Mouse (Mus musculus): Measurements from ENCODE around the gene Spats2l. TPM values are rescaled to one million over a fixed set of nuclear protein-coding genes. Genes with fewer than 3 reads are reported as not detected.

Spats2l gene
- polyA plus RNA-seq, 1 experiment from 2014 or later: 61.4 TPM

- Histone ChIP-seq H3K4me1 (ENCODE audit: insufficient read depth, low read length) (peaks cover 9% of the 10 kb centered on the region), H3K27ac (ENCODE audit: low read length) (peak overlapping the region; percentile 39), H3K4me3 (ENCODE audit: low read length) (no peak overlapping the region), H3K9me3 (ENCODE audit: low read length) (no peaks in the 10 kb centered on the region), H3K4me2 (replicated peaks; ENCODE audit: low read depth, low read length) (no peak overlapping the region), H3K36me3 (ENCODE audit: insufficient read depth, low read length) (peaks cover 8% of the 10 kb centered on the region; the same call in 1 of the 2 replicates), H3K27me3 (ENCODE audit: insufficient read depth, low read length) (no peaks in the 10 kb centered on the region), H3K9ac (replicated peaks; ENCODE audit: low read length) (no peak overlapping the region)
- peak; percentile 46; the same call in 1 of the 2 replicates for ATAC-seq (ENCODE audit: low FRiP score, low TSS enrichment)
Observed at GRCm38 (mm10) chr1:57906312-57906711, 132.3 kb downstream of the Spats2l start.

- peaks cover 8% of the 10 kb centered on the region for H3K4me1 ChIP-seq (ENCODE audit: insufficient read depth, low read length)
- no peak overlapping the region for H3K4me3 ChIP-seq (ENCODE audit: low read length)
- ATAC-seq (ENCODE audit: low FRiP score, low TSS enrichment): no peak
- WGBS: 88% methylated on average over 6 of the region's 6 CpGs
- no peaks in the 10 kb centered on the region for H3K36me3 ChIP-seq (ENCODE audit: insufficient read depth, low read length)
- no peak overlapping the region for H3K9ac ChIP-seq (replicated peaks; ENCODE audit: low read length)
- no peak overlapping the region for H3K27ac ChIP-seq (ENCODE audit: low read length)
- no peaks in the 10 kb centered on the region for H3K27me3 ChIP-seq (ENCODE audit: insufficient read depth, low read length)
- no peaks in the 10 kb centered on the region for H3K9me3 ChIP-seq (ENCODE audit: low read length)
- H3K4me2 ChIP-seq (replicated peaks; ENCODE audit: low read depth, low read length): no peak overlapping the region
Observed at GRCm38 (mm10) chr1:57911561-57911960, 137.6 kb downstream of the Spats2l start.

GRCm38 (mm10) chr1:57917342-57917741 is 143.4 kb downstream of the Spats2l start:
- no peak for ATAC-seq (ENCODE audit: low FRiP score, low TSS enrichment)
- 49% methylated on average over 5 of the region's 5 CpGs for WGBS
- H3K4me2 ChIP-seq (replicated peaks; ENCODE audit: low read depth, low read length): no peak overlapping the region

DNA sequence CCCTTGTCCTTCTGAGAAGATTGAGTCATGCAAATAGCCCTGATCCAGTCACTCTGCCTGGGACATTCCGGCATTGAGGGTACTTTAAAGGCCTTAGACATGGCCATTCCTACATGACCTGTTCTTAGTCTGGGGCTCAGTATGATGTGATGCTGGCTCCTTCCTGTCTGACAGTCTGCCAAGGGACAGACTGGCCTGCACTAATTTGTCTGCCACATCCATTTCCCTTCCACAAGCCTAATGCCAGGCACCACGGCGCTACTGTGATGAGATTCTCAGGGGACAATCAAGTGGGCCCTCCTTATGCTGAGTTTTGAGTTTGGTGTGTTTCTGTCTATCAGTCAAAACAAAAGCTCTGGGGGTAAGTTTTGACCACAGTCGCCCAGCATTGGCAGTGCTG is 144.6 kb downstream of the Spats2l start:
- no peak overlapping the region for H3K4me2 ChIP-seq (replicated peaks; ENCODE audit: low read depth, low read length)
- H3K27me3 ChIP-seq (ENCODE audit: insufficient read depth, low read length): no peaks in the 10 kb centered on the region
- 83% methylated on average over 4 of the region's 4 CpGs for WGBS
- no peak overlapping the region for H3K27ac ChIP-seq (ENCODE audit: low read length)
- H3K9me3 ChIP-seq (ENCODE audit: low read length): no peaks in the 10 kb centered on the region
- H3K4me3 ChIP-seq (ENCODE audit: low read length): no peak overlapping the region
- no peaks in the 10 kb centered on the region for H3K4me1 ChIP-seq (ENCODE audit: insufficient read depth, low read length)
- no peak for ATAC-seq (ENCODE audit: low FRiP score, low TSS enrichment)
- peaks cover 6% of the 10 kb centered on the region; the same call in 1 of the 2 replicates for H3K36me3 ChIP-seq (ENCODE audit: insufficient read depth, low read length)
- no peak overlapping the region for H3K9ac ChIP-seq (replicated peaks; ENCODE audit: low read length)

More at GRCm38 (mm10) chr1:57917342-57917741, 143.4 kb downstream of the Spats2l start:
- Histone ChIP-seq H3K4me3 (ENCODE audit: low read length) (no peak overlapping the region), H3K36me3 (ENCODE audit: insufficient read depth, low read length) (0 out of 2 replicates have a peak, but pooled peaks cover 3% of the 10 kb centered on the region), H3K27me3 (ENCODE audit: insufficient read depth, low read length) (no peaks in the 10 kb centered on the region), H3K27ac (ENCODE audit: low read length) (no peak overlapping the region), H3K4me1 (ENCODE audit: insufficient read depth, low read length) (no peaks in the 10 kb centered on the region), H3K9me3 (ENCODE audit: low read length) (no peaks in the 10 kb centered on the region), H3K9ac (replicated peaks; ENCODE audit: low read length) (no peak overlapping the region)

DNA sequence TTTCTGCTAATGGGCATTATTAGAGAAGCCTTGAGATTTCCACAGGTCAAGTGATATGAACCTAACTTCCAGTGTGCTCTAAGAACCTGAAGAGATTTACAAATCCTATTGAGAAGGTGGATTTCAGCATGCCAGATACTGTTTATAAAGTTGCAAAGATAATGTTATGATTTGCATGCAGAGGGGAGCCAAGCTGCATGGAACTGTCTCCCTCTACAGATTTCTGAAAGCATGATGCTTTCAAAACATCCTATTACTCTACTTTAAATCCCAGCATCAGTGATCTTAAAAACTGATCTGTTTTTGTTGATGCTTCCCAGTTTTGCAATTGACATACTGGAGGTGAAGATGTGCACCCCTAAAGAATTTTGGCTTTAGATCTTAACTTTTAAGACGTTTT is 160.3 kb downstream of the Spats2l start:
- Histone ChIP-seq H3K27ac (ENCODE audit: low read length) (no peak overlapping the region), H3K9ac (replicated peaks; ENCODE audit: low read length) (no peak overlapping the region), H3K4me3 (ENCODE audit: low read length) (no peak overlapping the region), H3K9me3 (ENCODE audit: low read length) (no peaks in the 10 kb centered on the region), H3K4me2 (replicated peaks; ENCODE audit: low read depth, low read length) (no peak overlapping the region), H3K27me3 (ENCODE audit: insufficient read depth, low read length) (no peaks in the 10 kb centered on the region; the same call in 1 of the 2 replicates), H3K36me3 (ENCODE audit: insufficient read depth, low read length) (no peaks in the 10 kb centered on the region), H3K4me1 (ENCODE audit: insufficient read depth, low read length) (no peaks in the 10 kb centered on the region)
- ATAC-seq (ENCODE audit: low FRiP score, low TSS enrichment): no peak
- 55% methylated on average over 1 of the region's 1 CpGs for WGBS

GRCm38 (mm10) chr1:57940691-57941090 is 166.7 kb downstream of the Spats2l start:
- peaks cover 4% of the 10 kb centered on the region; the same call in 1 of the 2 replicates for H3K36me3 ChIP-seq (ENCODE audit: insufficient read depth, low read length)

DNA sequence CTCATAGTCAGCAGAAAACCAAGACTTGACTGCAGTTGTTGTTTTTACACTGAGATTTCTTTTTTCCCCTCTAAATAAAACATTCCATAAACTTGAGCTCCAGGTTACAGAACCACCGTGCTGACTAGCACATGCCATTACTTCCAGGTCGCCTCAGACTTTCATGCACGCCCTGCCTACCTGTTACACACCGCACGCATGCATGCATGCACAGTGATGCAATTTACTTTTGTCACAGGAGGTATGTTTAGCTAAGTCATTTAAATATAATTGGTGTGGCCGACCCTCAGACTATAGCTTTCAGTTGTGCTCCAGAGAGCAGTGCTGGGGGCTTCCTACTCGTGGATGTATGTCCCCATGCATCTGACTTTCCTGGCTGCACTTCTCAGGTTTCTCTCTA is 167.1 kb downstream of the Spats2l start:
- H3K4me2 ChIP-seq (replicated peaks; ENCODE audit: low read depth, low read length): no peak overlapping the region
- H3K27ac ChIP-seq (ENCODE audit: low read length): no peak overlapping the region
- 39% methylated on average over 7 of the region's 7 CpGs for WGBS
- no peaks in the 10 kb centered on the region for H3K9me3 ChIP-seq (ENCODE audit: low read length)
- no peak overlapping the region for H3K4me3 ChIP-seq (ENCODE audit: low read length)
- H3K36me3 ChIP-seq (ENCODE audit: insufficient read depth, low read length): peaks cover 4% of the 10 kb centered on the region; the same call in 1 of the 2 replicates
- peaks cover 11% of the 10 kb centered on the region for H3K4me1 ChIP-seq (ENCODE audit: insufficient read depth, low read length)
- ATAC-seq (ENCODE audit: low FRiP score, low TSS enrichment): no peak
- H3K9ac ChIP-seq (replicated peaks; ENCODE audit: low read length): no peak overlapping the region
- no peaks in the 10 kb centered on the region; the same call in 1 of the 2 replicates for H3K27me3 ChIP-seq (ENCODE audit: insufficient read depth, low read length)

More at GRCm38 (mm10) chr1:57940691-57941090, 166.7 kb downstream of the Spats2l start:
- peak overlapping the region; percentile 16; the same call in 1 of the 2 replicates for H3K4me2 ChIP-seq (replicated peaks; ENCODE audit: low read depth, low read length)
- no peak overlapping the region for H3K4me3 ChIP-seq (ENCODE audit: low read length)
- H3K27ac ChIP-seq (ENCODE audit: low read length): no peak overlapping the region
- H3K9me3 ChIP-seq (ENCODE audit: low read length): no peaks in the 10 kb centered on the region
- ATAC-seq (ENCODE audit: low FRiP score, low TSS enrichment): peak; percentile 60; the same call in 1 of the 2 replicates
- peaks cover 11% of the 10 kb centered on the region for H3K4me1 ChIP-seq (ENCODE audit: insufficient read depth, low read length)
- 24% methylated on average over 10 of the region's 10 CpGs for WGBS
- no peak overlapping the region for H3K9ac ChIP-seq (replicated peaks; ENCODE audit: low read length)
- H3K27me3 ChIP-seq (ENCODE audit: insufficient read depth, low read length): no peaks in the 10 kb centered on the region; the same call in 1 of the 2 replicates

- Histone ChIP-seq H3K27me3 (ENCODE audit: insufficient read depth, low read length) (no peaks in the 10 kb centered on the region; the same call in 1 of the 2 replicates), H3K36me3 (ENCODE audit: insufficient read depth, low read length) (peaks cover 4% of the 10 kb centered on the region; the same call in 1 of the 2 replicates), H3K27ac (ENCODE audit: low read length) (no peak overlapping the region), H3K4me2 (replicated peaks; ENCODE audit: low read depth, low read length) (no peak overlapping the region), H3K4me3 (ENCODE audit: low read length) (no peak overlapping the region), H3K9me3 (ENCODE audit: low read length) (no peaks in the 10 kb centered on the region), H3K9ac (replicated peaks; ENCODE audit: low read length) (no peak overlapping the region), H3K4me1 (ENCODE audit: insufficient read depth, low read length) (peaks cover 11% of the 10 kb centered on the region)
- no peak for ATAC-seq (ENCODE audit: low FRiP score, low TSS enrichment)
- WGBS: 62% methylated on average over 11 of the region's 11 CpGs
Observed at GRCm38 (mm10) chr1:57941734-57942133, 167.8 kb downstream of the Spats2l start.

DNA sequence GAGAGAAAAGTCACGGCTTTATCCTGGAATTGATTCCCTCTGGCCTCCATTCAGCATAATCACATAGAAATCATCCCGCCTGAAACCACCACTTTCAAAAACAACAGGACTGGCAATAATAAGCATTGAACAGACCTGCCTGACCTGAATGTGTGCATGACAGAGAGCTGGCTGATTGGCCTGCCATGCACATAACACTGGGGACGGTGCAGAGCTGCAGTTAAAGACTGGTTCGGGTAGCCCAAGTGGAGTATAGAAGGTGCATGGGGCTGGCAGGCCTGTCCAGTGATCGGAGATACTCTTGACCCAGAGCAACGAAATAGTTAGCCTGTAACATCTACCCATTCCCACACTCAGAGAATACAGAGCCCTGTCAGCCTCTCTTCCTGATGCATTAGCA is 168.3 kb downstream of the Spats2l start:
- no peaks in the 10 kb centered on the region; the same call in 1 of the 2 replicates for H3K27me3 ChIP-seq (ENCODE audit: insufficient read depth, low read length)
- peaks cover 4% of the 10 kb centered on the region; the same call in 1 of the 2 replicates for H3K36me3 ChIP-seq (ENCODE audit: insufficient read depth, low read length)
- no peak for ATAC-seq (ENCODE audit: low FRiP score, low TSS enrichment)
- no peak overlapping the region for H3K4me2 ChIP-seq (replicated peaks; ENCODE audit: low read depth, low read length)
- H3K9me3 ChIP-seq (ENCODE audit: low read length): no peaks in the 10 kb centered on the region
- H3K4me3 ChIP-seq (ENCODE audit: low read length): no peak overlapping the region
- H3K4me1 ChIP-seq (ENCODE audit: insufficient read depth, low read length): peaks cover 11% of the 10 kb centered on the region
- WGBS: 88% methylated on average over 6 of the region's 6 CpGs
- no peak overlapping the region for H3K9ac ChIP-seq (replicated peaks; ENCODE audit: low read length)
- no peak overlapping the region for H3K27ac ChIP-seq (ENCODE audit: low read length)

GRCm38 (mm10) chr1:57947552-57948347 is 173.8 kb downstream of the Spats2l start:
- peaks cover 4% of the 10 kb centered on the region; the same call in 1 of the 2 replicates for H3K36me3 ChIP-seq (ENCODE audit: insufficient read depth, low read length)
- H3K4me3 ChIP-seq (ENCODE audit: low read length): no peak overlapping the region
- no peaks in the 10 kb centered on the region for H3K4me1 ChIP-seq (ENCODE audit: insufficient read depth, low read length)
- no peak overlapping the region for H3K9ac ChIP-seq (replicated peaks; ENCODE audit: low read length)
- H3K27ac ChIP-seq (ENCODE audit: low read length): no peak overlapping the region
- WGBS: 33% methylated on average over 2 of the region's 2 CpGs
- H3K4me2 ChIP-seq (replicated peaks; ENCODE audit: low read depth, low read length): no peak overlapping the region
- ATAC-seq (ENCODE audit: low FRiP score, low TSS enrichment): no peak
- H3K9me3 ChIP-seq (ENCODE audit: low read length): no peaks in the 10 kb centered on the region
- no peaks in the 10 kb centered on the region for H3K27me3 ChIP-seq (ENCODE audit: insufficient read depth, low read length)

Data from kidney, embryonic 16.5 days (tissue).